Mouse (Mus musculus) embryonic fibroblast, embryonic 13.5 days (primary cell): ENCODE measurements around the gene Wdr73. TPM values are rescaled to one million over a fixed set of nuclear protein-coding genes. Genes with fewer than 3 reads are reported as not detected.
A peak's percentile ranks its signal among the peaks of the same experiment; 100 is the strongest.

Experiments used
- H3K27ac ChIP-seq: 2 replicates; pipeline ENCODE4 v1.5.1; 2012; ENCODE audit warnings: low read length, control low read depth, inconsistent platforms; ENCODE audit not compliant: insufficient read depth
- H3K4me1 ChIP-seq: 2 replicates; pipeline ENCODE4 v1.6.1; 2011; ENCODE audit warnings: low read length; ENCODE audit not compliant: control insufficient read depth, insufficient read depth
- H3K4me3 ChIP-seq: 2 replicates; pipeline ENCODE4 v1.5.1; 2011; ENCODE audit warnings: mild to moderate bottlenecking, control low read depth, low read length; ENCODE audit not compliant: insufficient read depth
- CTCF ChIP-seq: IDR thresholded peaks from 2 replicates; pipeline ENCODE4 v1.5.1; 2011; ENCODE audit warnings: mild to moderate bottlenecking, control low read depth, low read length, moderate library complexity, borderline replicate concordance; ENCODE audit not compliant: insufficient read depth
- POLR2A ChIP-seq: IDR thresholded peaks from 2 replicates; pipeline ENCODE4 v1.6.1; 2011; ENCODE audit warnings: low read depth, mild to moderate bottlenecking, control low read depth, low read length, moderate library complexity
- polyA plus RNA-seq: library from polyadenylated mRNA; stranded (reverse); fragments of >200 nt; gene quantifications from 2 replicates; pipeline ENCODE4 v1.2.4, GENCODE M21; 2011; ENCODE audit warnings: low read depth; ENCODE audit not compliant: missing spikeins, insufficient read length

The Wdr73 gene
- polyA plus RNA-seq, 1 experiment = 13.0 TPM

DNA sequence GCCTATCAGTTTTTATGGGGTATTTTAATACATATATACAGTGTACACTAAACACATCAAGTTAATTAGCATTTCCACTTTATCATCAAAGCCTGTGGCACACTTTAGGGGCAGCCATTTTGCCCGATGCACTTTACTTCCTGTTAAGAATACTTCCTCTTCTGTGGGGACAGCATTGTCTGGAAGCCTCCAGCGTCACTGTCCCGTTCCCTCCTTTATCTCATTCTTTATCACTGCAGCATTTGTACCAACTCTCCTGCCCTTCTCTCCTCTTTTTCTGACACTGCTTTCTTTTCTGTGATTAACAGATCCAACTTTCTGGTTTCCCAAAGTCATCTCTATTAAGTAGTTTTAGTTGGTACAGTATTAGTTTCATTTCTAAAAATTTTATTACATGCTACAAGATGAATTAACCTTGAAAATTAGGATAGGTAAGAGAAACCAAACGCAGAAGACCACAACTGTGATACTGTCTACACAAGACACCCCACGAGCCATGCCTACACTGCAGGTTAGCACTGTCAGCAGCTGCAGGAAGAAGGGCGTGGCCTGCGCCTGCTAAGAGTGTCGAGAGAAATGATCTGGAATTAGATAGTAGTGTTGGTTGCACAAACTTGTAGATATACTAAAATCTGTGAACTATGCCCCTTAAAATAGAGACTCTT lies 18.0 kb upstream of the Wdr73 start:
- TF ChIP-seq POLR2A = no peak
- H3K4me3 ChIP-seq = no peak overlapping the region
- no peak overlapping the region for H3K27ac ChIP-seq
- no peaks in the 10 kb centered on the region for H3K4me1 ChIP-seq

DNA sequence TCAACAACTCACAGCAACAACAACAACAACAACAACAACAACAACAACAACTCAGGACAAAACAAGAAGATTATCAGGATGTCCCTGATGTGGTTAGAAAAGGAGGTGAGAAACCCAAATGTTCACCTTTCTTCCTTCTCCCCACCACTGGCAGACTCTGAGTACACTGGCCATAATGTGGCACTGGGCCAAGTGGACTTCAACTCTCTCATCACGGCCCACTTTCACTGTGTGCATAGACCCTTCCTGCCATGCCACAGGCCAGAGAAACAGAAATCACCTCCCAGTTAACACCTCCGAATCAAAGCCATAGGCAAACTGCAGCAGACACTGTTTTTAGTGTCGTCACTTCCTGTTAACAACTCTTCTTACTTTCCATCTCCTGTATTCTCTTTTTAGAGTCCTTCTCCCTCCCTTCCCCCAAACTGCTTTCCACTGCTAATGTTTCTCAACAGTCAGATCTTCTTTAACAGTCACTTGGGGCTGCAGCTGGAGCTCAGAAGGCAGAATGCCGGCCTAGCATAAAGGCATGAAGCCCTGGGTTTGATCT lies 16.9 kb upstream of the Wdr73 start:
- Histone ChIP-seq H3K27ac (no peak overlapping the region), H3K4me1 (no peaks in the 10 kb centered on the region), H3K4me3 (no peak overlapping the region)
- TF ChIP-seq CTCF (no peak), POLR2A (no peak)

DNA sequence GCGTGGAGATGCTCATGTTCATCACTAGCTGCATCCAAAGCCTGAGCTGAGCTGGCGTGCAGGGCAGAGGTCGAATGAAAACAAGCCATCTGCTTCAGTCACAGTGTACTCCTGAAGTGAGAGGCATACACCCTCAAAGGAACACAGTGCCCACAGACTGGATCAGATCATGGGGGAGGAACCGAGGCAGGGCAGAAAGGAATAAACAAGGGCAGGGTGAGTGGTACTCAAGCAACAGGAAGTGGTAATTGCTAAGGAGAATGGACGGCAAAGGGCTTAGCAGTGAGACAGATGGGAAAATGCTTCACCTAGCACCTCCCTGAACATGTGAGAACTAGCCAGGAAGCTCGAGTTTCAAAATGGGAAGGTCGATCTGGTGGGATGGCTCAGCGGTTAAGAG lies 11.4 kb upstream of the Wdr73 start:
- Histone ChIP-seq H3K4me1 (no peaks in the 10 kb centered on the region), H3K27ac (no peak overlapping the region), H3K4me3 (no peak overlapping the region)
- no peak for TF ChIP-seq CTCF
- TF ChIP-seq POLR2A = no peak

DNA sequence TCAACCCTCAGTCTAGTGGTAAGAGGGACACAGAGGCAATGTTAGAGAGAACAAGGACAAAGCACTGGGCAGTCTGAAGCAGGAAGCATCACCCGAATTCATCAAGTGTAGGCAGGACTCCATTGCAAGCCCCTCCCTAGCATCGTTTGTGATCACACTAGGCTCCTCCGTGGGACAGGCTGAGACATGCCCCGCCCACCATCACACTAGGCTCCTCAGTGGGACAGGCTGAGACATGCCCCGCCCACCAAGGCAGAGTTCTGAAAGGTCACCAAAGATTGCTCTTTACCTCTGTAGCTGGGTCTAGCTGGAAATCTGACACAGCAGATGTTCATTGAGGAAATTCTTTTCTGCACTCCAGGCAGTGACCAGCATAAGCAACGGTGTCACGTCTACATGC lies 10.0 kb upstream of the Wdr73 start:
- no peak for TF ChIP-seq POLR2A
- Histone ChIP-seq H3K4me1 (no peaks in the 10 kb centered on the region), H3K4me3 (no peak overlapping the region), H3K27ac (no peak overlapping the region)

DNA sequence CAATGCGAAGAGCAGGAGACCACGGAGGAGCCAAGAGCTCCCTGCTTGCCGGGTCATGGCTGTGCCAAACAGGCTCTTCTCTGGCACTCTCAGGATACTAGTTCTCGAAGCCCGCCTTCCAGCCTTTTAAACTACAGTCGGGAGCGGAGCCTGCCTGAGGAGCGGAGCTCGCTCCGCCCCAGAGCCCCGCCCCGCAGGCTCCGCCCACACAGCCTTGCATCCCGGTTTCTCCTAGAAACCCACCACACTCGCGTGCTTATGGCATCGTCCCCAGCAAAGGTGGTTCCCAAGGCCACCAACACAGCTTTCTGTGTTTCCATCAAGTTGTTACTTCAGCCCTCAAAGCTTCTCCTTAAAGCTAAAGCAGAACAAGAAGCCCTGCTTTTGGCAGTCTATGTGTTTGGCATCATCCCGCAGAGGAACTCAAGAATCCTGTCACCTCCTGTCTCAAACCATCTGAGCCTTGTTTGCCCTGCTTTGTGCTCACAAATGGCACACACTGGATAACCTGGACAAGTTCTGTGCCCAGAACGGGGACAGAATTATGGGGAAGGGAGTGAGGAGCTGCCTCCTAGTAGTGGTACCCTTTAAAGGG lies 3.9 kb upstream of the Wdr73 start, which contains the start of gene Nmb:
Nmb (minus strand) TSS at position 156 of the 595 bp plus-strand sequence.
- Histone ChIP-seq H3K4me1 (peaks cover 4% of the 10 kb centered on the region; the same call in 1 of the 2 replicates), H3K4me3 (peak within 1 kb of the TSS; percentile 32), H3K27ac (no peak within 1 kb of the TSS)
- TF ChIP-seq CTCF (no peak), POLR2A (peak; percentile 37; the same call in 1 of the 2 replicates)

DNA sequence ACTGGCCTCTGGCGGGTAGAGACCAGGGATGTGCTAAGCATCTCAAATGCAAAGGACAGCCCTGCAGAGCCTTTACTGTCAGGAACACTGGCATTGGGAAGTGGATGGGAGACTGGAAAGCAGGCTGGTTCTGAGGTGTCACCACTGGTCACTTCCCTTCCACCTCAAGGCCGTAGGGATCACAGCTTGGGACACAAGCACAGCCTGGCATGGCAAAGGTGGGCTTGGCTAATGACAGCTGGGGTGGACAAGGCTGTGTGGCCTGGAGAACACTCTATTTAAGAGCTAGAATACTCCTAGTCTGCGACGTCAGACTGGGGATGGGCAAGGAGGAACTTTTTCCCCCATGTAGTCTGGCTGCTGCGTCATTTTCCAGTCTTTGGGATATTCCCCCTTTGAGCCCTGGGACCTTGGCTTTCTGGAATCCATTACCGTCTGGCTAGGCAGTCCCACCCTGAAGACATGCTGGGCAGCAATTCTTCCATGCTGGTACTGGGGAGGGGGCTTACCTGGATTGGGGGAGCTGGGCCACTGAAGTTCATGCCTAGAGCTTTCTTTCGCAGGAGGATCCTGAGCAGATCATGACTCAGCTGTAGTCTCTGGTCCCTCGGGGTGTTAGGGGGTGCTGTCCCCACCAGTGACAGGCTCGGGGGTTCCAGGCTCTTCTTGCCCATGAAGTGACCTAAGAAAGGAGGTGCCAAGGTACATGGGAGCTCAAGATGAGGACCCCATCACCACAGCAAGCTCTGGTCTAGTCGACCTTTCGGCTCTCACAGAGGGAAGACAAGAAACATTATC lies 2.8 kb upstream of the Wdr73 start:
- Histone ChIP-seq H3K27ac (no peak overlapping the region), H3K4me3 (no peak overlapping the region), H3K4me1 (peaks cover 4% of the 10 kb centered on the region; the same call in 1 of the 2 replicates)
- TF ChIP-seq POLR2A = no peak
- TF ChIP-seq CTCF = no peak

DNA sequence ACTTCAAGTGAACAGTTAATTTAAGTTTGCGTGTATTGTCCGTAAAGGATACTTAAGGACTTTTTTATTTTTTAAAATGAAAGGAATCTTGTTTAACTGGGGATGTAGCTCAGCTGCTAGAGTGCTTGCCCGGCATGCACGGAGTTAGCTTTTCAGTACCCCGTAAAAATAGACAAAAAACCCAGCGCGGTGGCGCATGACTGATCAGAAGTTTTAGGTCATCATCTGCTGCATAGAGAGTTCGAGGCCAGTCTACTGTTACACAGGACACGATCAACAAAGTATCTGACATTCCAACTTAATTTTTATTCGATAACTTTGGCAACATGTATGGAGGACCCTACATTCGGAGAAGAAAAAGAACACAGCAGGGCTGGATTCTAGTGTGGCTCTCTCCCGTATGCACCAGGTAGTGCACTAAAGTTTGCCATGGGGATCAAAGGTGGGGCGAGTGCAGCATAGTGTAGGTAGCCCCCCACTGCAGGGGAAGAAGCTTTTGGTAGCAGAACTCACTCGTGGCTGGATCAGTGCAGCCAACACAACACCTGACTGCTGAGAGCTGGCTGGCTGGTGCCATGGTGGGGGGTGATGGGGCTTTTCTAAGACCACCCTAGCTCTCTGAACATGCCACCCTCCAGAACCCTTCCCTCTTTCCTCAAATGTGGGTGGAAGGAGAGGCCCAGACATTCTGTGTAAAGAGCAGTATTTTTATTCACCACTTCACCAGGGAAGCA lies 639 bp upstream of the Wdr73 start:
- H3K27ac ChIP-seq = peak overlapping the region; percentile 74
- TF ChIP-seq POLR2A (no peak), CTCF (no peak)
- H3K4me3 ChIP-seq = peak overlapping the region; percentile 59
- H3K4me1 ChIP-seq = peaks cover 4% of the 10 kb centered on the region; the same call in 1 of the 2 replicates

DNA sequence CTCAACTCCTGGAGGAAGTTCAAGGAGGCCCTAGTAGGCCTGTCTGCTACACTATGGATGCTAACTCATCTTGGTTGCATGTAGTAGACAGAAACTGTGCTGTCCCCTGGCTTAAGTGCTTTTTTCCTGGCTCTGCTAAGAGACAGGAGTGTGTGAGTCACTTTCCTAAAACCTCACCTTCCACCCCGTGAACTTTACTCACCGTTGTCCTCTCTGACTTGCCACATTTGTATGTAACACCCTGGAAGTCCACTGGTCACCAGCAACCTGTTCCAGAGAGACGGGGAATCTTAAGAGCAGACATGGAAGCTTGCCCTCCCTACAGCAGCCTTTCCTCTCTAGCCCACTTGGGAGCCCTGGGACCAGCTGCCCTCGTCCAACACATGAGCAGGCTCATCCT lies 3.3 kb downstream of the Wdr73 start:
- no peak overlapping the region for H3K27ac ChIP-seq
- no peak overlapping the region for H3K4me3 ChIP-seq
- peaks cover 4% of the 10 kb centered on the region; the same call in 1 of the 2 replicates for H3K4me1 ChIP-seq
- TF ChIP-seq CTCF (no peak), POLR2A (no peak)

DNA sequence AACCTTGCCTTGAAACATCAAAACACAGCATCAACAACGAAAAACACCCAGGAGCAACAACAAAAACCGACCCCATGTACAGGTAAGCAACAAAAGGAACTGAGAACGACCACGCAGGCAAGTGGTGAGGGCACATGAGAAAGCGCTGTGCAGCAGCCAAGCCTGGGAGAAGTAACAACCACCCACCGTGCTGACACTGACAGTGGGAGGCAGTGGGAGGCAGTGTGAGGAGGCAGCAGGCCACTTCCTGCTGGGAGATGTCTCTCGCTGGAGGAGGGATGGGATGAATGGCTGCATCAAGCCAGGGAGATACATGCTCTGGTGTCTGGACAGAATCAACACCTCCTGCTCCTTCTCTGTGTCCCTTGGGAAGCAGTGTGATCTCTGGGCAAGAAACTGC lies 3.9 kb downstream of the Wdr73 start:
- TF ChIP-seq POLR2A (no peak), CTCF (no peak)
- Histone ChIP-seq H3K4me3 (no peak overlapping the region), H3K27ac (no peak overlapping the region), H3K4me1 (peaks cover 4% of the 10 kb centered on the region; the same call in 1 of the 2 replicates)
